Mouse (Mus musculus): ENCODE measurements around the gene 2900026A02Rik.

DNA sequence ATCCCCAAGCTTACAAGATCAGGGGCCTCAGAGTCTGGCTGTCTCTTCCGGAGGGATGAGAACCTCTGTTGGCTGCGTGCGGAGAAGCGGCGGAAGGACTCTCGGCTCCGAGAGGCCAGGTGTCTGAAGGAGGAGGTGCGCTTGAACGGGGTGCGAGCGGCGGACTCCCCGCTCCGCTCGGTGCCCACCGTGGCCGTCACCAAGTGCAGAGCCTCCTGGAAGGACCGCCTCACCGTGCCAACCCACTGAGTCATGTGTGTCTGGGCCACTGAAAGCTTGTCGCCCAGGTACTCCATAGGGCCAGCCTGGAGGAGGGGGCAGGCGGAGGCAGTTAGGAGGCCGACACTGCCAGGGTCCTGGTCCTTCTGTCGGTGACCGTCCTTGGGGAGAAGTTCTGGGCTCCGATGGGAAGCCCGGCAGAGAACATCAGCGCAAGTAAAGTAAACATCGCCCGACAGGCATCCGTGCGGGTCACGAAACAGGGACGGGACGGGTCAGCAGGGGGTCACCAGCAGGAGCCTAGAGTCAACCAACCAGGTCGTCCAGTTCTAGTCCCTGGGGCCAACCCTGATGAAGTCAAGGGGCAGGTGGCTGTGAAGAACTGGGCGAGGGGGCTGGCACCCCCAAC is 83.2 kb downstream of the 2900026A02Rik start:
- TF ChIP-seq CTCF (IDR thresholded peaks at IDR 0.05; ENCODE audit: borderline replicate concordance, insufficient read depth, low read length): no peak
- no peak for TF ChIP-seq POLR2A (IDR thresholded peaks at IDR 0.05; ENCODE audit: low read depth, low read length)
